Mouse (Mus musculus) spleen, adult 2 months (tissue): ENCODE measurements around the gene Ccdc63.

ENCODE experiments used
- CTCF ChIP-seq: fragments of 200-500 bp; IDR thresholded peaks from 2 replicates; pipeline ENCODE4 v1.5.1; 2011; ENCODE audit warnings: mild to moderate bottlenecking, inconsistent platforms; ENCODE audit not compliant: insufficient read depth, insufficient read length, insufficient replicate concordance; ENCODE audit errors: extremely low read depth
- POLR2A ChIP-seq: fragments of 200-500 bp; IDR thresholded peaks from 2 replicates; pipeline ENCODE4 v1.6.1; 2011; ENCODE audit warnings: low read depth, low read length, inconsistent platforms

DNA sequence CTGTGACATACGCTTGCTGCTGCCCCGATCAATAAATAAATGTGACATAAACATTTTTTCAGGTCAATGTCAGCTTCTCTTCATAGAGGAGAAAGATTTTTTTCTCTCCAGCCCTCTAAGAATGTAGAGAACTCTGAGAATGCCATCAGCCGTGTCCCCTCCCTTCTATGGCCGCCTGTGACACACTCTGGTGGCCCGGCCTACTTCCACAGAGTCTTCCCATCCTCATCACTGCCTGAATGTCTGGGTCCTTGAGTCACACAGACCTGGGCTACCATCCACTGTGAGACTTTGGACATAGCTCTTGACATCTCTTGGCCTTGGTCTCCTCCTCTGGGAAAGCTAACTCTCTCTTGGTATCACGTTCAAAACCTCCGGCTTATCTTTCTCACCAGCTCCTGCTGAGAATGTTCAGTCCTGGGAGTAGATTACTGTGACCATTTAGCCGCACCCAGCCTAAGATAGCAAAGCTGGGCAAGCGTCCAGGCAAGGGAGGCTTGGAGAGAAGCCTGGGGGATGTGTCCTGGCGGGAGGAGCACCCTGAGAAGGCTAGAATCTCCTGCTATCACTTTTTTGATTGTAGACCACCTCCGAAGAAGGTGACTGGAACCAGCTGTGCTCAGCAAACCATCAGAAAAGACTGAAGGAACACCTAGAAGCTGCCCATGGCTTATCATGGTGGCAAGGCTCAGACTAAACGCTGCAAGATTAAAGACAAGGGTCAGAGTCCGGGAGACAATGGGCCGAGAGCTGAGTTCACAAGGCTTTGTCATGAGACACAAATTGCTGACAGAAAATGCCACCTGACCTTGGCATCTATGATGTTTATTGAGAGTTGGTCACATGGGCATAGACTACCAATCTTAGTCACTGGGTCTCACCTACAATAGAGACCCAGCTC is 3.9 kb downstream of the Ccdc63 start:
- no peak for TF ChIP-seq CTCF
- TF ChIP-seq POLR2A: no peak
